Mouse (Mus musculus) embryo, embryonic 9.5 days (tissue): ENCODE measurements around the gene Tnni2.

ENCODE experiments used
- DNase-seq: peaks from one replicate; pipeline ENCODE4 v3.0.0-alpha.2; 2017; ENCODE audit errors: extremely low spot score

Gene Tnni2

GRCm38 (mm10) chr7:142483136-142483535 is 41.5 kb downstream of the Tnni2 start:
- DNase-seq: peak; percentile 39

- DNase-seq: no peak
Observed at GRCm38 (mm10) chr7:142484780-142485179, 43.2 kb downstream of the Tnni2 start.

GRCm38 (mm10) chr7:142486751-142487162 is 45.1 kb downstream of the Tnni2 start:
- DNase-seq: no peak

- DNase-seq: peak; percentile 83
Observed at GRCm38 (mm10) chr7:142487341-142487859, 45.8 kb downstream of the Tnni2 start.

- DNase-seq: no peak
Observed at GRCm38 (mm10) chr7:142488053-142488452, 46.4 kb downstream of the Tnni2 start.

GRCm38 (mm10) chr7:142493535-142493934 is 51.9 kb downstream of the Tnni2 start:
- peak; percentile 34 for DNase-seq
